Mouse (Mus musculus) ovary, adult 18-20 months (tissue): ENCODE data around the gene Kansl1l.
"Not testable (repeated sequence)": the region's sequence is repeated elsewhere in the genome, so short reads cannot be mapped to it uniquely, and the experiment has no call there.

ENCODE experiments used
- DNase-seq: peaks from one replicate; pipeline ENCODE4 v3.0.0; 2022; ENCODE audit warnings: low spot score, mixed read lengths

Gene Kansl1l

DNA sequence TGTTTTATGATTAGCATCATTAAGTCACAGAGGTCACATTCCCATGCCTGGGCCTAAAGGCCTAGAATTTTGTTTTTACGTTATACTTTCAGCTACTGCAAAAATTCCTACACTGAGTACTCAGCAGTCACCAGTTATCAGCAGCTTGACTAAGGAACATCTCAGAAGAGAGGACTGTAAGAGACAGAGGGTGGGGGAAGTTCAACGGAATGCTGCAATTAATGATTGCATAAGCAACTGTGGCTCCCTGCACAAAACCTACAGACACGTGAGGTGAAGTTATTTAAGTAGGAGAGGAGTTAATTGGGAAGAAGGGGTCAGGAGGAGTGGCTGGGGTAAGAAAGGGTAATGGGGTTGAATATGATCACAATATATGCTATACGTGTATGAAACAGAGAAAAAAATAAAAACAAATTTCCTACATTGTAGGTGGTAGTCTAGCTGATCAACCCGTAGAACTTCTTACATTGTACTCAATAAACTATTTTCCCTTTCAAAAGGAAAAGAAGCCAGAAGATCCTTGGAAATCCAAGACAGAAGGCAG lies 117.1 kb downstream of the Kansl1l start:
- DNase-seq = no peak

DNA sequence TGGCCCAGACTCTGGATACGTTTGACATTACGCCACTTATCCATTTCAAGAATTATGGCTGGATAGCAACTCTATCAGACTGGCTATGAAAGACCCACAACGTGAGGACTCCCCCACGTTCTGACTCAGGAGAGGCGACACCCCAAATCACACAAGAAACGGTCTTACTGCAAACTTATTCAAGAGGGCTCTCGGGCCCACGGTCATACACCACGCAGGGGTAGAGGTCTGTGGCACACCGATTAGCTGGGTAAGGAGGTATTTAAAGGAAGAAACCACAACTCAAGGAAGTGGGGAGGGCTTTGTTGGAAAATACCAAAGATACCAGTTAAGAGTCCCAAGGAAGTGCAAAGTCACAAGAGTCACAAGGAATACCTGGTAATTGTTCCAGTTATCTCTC lies 117.7 kb downstream of the Kansl1l start:
- not testable (repeated sequence) for DNase-seq

DNA sequence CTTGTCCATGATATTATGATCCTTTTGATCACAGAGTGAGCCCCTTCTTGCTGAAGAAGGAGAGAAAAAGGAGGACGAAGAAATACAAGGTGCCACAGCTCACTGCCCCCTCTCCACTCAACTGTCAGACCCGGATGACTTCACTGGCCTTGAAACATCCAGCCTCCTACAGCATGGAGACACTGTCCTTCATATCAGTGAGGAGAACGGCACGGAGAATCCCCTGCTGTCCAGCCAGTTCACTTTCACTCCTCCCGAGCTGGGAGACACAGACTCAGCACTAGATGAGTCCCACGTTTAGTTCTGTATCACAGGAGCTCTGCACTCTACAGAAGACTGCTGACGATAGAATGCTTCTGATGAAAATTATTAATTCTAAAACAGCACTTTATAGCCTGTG lies 122.1 kb downstream of the Kansl1l start:
- no peak for DNase-seq

DNA sequence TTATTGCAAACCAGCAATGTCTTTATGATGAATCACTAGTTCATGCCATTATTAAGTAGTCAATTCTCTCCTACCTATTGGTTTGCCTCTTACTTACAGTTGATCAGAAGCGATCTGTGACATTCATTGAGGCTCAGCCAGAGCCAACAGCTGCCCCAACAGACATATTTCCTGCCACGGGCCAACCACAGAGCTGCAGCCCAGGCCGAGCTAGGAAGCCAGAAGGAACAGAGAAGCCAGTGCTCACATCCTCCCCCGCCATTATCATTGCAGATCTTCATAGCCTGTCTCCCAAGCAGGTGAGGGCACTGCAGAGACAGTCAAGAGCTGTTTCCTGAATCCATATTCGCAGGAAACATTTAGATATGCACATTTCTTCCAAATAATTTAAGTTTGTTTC lies 123.1 kb downstream of the Kansl1l start:
- no peak for DNase-seq

DNA sequence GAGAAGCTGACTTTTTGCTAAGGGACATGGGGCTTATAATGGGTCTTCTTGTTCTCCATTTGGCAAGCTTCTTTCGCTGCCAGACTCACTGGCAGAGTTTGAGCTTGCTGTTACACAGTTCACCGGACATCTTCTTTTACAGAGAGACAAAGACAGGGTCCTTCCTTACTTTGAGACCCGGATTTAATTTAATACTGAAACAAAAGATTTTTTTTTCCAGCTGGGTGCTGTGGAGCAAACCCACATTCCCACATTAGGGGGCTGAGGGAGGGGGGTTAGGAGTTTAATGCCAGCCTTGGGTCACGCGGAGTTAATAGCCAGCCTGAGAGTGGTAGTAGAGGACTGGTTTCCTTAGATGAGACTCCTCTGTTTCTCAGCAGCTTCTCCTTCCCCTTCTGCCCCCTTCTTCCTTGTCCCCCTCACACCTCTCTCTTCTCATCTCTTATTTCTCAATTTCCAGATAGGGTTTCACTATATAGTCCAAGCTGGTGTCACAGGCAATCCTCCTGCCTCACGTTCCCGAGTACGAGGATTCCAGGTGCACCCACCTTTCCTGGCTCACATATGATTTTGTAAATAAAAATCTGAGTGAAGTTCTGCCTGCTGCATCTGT lies 124.5 kb downstream of the Kansl1l start:
- DNase-seq = no peak

DNA sequence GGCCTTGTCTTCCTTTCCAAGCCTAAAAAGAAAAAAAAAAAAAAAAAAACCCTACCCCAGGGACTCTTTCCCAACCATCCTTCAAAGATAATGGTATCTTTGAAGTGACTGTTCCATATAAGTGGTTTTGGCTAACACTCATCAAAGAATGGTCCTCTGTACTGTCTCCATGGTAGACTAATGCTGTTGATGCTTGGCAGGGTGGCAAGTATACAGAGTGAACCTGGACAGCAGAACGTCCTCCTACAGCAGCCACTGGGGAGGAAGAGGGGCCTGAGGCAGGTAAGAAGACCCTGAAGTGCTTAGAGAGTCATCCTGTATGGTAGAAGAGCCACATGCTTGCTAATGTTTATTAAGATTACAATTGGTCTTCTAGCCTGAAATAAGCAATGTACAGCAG lies 125.1 kb downstream of the Kansl1l start:
- DNase-seq = no peak

DNA sequence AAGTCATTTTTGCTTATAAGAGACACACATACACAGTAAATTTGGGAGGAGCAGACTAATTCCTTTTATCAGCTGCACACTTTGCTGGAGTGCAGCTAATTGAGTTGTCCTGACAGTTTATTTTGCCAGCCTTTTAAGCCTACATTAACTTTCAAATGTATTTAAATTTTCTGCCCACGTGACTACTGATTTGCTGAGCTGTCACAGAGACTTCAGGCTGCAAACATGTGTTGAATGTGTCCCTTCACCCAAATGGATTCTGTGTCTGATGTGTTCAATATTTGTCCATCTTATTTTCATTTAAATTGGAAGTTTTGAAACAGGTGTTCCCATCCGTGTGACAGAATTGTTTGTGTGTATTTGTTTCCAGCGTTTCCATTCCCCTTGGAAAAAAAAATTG lies 125.6 kb downstream of the Kansl1l start:
- DNase-seq = no peak

DNA sequence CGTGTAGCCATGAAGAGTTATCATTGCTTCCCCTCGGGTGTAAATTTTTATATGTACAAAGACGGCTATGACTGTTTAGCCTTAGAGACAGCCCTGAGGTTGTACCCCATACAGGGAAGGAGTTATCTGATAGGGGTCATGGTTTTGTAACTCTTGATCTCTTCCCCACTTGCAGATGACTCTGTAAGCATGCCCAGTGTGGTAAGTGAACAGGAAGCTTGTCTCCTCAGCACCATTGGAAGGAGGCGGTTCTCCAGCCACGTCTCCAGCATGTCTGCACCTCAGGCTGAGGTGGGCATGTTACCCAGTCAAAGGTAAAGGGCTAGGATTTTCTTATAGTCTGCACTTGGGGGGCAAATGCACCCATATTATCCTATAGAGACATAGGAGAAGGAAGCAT lies 134.4 kb downstream of the Kansl1l start:
- DNase-seq = no peak

DNA sequence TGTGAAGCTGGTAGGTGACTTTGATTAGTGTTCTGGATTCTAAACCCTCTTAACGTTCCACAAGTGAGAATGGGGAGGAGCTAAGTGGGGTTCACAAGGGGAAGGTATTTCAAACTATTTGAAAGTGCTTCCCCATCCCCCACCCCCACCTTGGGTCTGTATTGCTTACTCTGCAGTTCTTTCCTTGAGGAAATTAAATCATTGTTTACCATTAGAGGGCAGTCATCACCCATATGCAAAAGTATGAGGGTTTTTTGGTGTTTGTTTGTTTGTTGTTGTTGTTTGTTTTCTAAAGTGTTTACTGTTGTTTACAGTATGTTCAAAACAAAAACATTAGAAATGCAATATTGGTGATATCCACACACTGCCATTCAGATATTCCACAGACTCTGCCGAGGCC lies 138.7 kb downstream of the Kansl1l start:
- no peak for DNase-seq

DNA sequence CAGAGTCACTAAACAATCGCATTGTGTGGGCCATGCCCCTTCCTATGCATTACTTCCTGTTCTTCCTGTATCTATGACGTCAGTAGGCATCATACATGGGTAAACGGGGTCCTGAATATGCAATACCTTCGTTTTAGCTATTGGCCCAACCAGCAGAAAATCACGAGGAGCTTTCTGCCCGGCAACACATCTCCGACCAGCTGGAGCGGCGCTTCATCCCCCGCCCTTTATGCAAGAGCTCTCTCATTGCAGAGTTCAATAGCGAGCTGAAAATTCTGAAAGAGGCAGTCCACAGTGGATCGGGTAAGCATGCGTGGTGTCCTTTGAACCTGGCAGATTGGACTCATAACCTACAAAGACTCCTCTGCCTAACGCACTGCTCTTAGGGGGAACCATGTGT lies 139.4 kb downstream of the Kansl1l start:
- no peak for DNase-seq

DNA sequence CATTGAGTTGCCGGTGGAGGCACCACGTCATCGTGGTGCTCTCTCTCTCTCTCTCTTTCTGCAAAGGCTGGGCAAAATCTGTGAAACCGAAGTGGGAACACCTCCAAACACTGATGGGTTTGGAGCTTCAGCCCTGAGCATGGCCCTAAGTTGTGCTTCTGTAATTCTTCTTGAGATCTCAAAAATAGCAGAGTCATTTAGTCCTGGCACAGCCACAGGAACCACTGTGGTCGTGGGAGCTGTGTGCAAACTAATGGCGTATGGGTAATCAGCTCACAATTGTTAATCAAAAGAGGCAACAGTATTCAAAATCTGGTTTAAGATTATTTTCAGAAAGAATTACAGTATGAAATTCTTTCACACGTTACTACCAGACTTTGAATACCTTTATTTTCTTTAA lies 144.6 kb downstream of the Kansl1l start:
- no peak for DNase-seq

DNA sequence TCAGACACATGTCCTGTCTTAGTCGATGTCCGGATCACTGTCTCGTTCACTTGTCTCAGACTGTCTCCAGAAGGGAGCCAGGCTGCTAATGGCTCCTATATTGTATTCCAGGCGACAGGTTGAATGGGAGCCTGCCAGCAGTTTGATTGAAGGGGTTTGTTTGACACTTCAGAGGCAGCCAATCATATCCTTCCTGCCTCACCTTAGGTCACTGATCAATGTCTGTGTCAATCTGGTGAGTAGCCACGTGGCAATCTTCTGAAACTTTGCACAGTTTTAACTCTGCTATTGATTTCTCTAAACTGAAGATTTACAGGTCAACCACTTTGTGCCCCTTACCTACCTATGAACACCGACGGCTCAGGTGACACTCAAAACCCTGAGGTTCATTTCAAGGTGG lies 145.9 kb downstream of the Kansl1l start:
- no peak for DNase-seq
